Mouse (Mus musculus): Measurements from ENCODE around the gene Exoc6b. TPM values are rescaled to one million over a fixed set of nuclear protein-coding genes. Genes with fewer than 3 reads are reported as not detected.
A peak's percentile ranks its signal among the peaks of the same experiment; 100 is the strongest.
"Not testable (repeated sequence)": the region's sequence is repeated elsewhere in the genome, so short reads cannot be mapped to it uniquely, and the experiment has no call there.

Gene Exoc6b
- polyA plus RNA-seq, 1 experiment from 2014 or later = 3.6 TPM

DNA sequence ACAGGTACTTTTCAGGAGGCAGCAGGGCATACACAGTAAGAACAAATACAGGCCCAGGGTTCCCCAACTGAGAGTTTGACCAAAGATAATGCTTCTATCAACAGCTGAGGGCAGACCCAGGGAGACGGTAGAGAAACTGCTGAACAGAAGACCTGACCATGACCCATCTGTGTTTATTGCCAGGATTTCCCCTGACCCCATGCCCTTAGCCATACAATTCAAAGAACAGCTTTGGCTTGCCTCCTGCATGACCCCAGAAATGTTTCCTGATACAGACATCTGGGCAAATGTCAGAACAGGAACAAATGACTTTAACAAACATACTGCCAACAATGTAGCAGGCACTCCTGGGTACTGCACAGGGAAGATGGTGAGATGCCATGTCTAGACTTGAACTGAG is 439.0 kb downstream of the Exoc6b start:
- Histone ChIP-seq H3K9ac (ENCODE audit: low read depth, low read length) (no peak overlapping the region), H3K4me1 (ENCODE audit: control insufficient read depth, low read depth, low read length) (no peaks in the 10 kb centered on the region; the same call in 1 of the 2 replicates), H3K4me3 (ENCODE audit: low read depth, low read length) (no peak overlapping the region), H3K27me3 (ENCODE audit: control insufficient read depth, insufficient read depth, low read depth, low read length) (no peaks in the 10 kb centered on the region), H3K4me2 (ENCODE audit: low read depth, low read length) (no peak overlapping the region), H3K36me3 (ENCODE audit: control insufficient read depth, insufficient read depth) (no peaks in the 10 kb centered on the region), H3K9me3 (replicated peaks; ENCODE audit: control insufficient read depth, low read length) (no peaks in the 10 kb centered on the region), H3K27ac (ENCODE audit: low read length) (no peak overlapping the region)
- ATAC-seq (ENCODE audit: low read depth) = peak; percentile 43; the same call in 1 of the 2 replicates
- WGBS (ENCODE audit: insufficient replicate concordance) = 14% methylated on average over 1 of the region's 1 CpGs

DNA sequence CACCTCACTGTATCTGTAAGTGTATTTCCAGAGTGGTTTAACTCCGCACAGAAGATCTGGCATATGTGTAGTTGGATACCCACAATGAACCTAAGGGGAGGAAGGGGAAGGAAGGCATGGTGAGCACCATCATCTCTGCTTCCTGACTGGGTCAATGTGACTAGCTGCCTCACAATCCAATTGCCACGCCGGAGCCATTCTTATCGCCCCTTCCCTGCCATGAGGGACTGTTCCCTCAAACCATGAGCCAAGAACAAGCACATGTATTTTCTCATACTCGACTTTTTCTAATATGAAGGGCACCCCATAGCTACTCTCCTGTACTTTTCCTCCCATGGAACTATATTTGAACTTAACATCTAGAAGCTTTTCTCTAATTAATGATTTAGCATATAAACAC is 440.5 kb downstream of the Exoc6b start:
- Histone ChIP-seq H3K4me2 (ENCODE audit: low read depth, low read length) (no peak overlapping the region), H3K4me3 (ENCODE audit: low read depth, low read length) (no peak overlapping the region), H3K9me3 (replicated peaks; ENCODE audit: control insufficient read depth, low read length) (no peaks in the 10 kb centered on the region), H3K27ac (ENCODE audit: low read length) (no peak overlapping the region), H3K4me1 (ENCODE audit: control insufficient read depth, low read depth, low read length) (no peaks in the 10 kb centered on the region; the same call in 1 of the 2 replicates), H3K36me3 (ENCODE audit: control insufficient read depth, insufficient read depth) (no peaks in the 10 kb centered on the region), H3K27me3 (ENCODE audit: control insufficient read depth, insufficient read depth, low read depth, low read length) (no peaks in the 10 kb centered on the region), H3K9ac (ENCODE audit: low read depth, low read length) (no peak overlapping the region)
- 56% methylated on average over 5 of the region's 5 CpGs for WGBS (ENCODE audit: insufficient replicate concordance)
- no peak for ATAC-seq (ENCODE audit: low read depth)

DNA sequence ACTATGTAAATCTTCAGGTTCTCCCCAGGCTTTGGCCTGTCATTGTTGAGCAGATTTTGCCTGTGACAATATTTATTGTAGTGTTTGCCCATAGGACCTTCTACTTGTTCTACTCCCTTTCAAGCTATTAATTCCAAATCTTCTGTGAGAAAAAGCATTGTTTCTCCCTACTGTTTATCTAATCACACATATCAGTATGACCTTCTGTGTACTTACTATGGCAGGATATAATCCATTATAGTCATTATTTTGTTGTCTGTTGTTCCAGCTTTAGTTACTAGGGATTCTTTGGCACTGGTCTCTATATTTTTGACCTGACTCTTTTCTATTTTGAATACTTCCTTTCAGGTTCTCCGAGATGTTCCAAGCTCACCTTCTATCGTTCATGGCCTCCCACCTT is 442.9 kb downstream of the Exoc6b start:
- H3K4me1 ChIP-seq (ENCODE audit: control insufficient read depth, low read depth, low read length) = no peaks in the 10 kb centered on the region; the same call in 1 of the 2 replicates
- H3K9me3 ChIP-seq (replicated peaks; ENCODE audit: control insufficient read depth, low read length) = no peaks in the 10 kb centered on the region
- no peak overlapping the region for H3K9ac ChIP-seq (ENCODE audit: low read depth, low read length)
- WGBS (ENCODE audit: insufficient replicate concordance) = 60% methylated on average over 2 of the region's 2 CpGs
- no peaks in the 10 kb centered on the region for H3K36me3 ChIP-seq (ENCODE audit: control insufficient read depth, insufficient read depth)
- ATAC-seq (ENCODE audit: low read depth) = no peak
- H3K4me2 ChIP-seq (ENCODE audit: low read depth, low read length) = no peak overlapping the region
- H3K4me3 ChIP-seq (ENCODE audit: low read depth, low read length) = no peak overlapping the region
- H3K27ac ChIP-seq (ENCODE audit: low read length) = no peak overlapping the region
- H3K27me3 ChIP-seq (ENCODE audit: control insufficient read depth, insufficient read depth, low read depth, low read length) = no peaks in the 10 kb centered on the region

DNA sequence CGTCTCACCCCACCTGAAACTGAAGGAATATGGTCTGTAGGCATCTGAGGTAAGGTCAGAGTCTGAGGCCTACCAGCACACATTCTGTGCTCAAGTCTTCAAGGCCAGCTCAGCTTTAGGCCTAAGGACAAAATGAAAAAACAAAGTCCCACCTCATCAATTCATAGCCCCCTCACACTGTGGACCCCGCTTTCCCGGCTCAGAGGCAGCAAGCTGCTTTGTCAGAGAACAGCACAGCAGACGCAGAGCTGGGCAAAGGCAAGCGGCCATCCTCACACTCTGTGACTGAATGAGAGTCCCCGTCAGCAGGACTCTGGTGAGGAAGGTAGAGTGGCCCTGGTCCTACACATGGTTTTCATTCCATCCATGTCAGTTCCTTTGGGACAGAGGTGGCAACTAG is 450.1 kb downstream of the Exoc6b start:
- no peak overlapping the region for H3K4me2 ChIP-seq (ENCODE audit: low read depth, low read length)
- H3K4me3 ChIP-seq (ENCODE audit: low read depth, low read length) = no peak overlapping the region
- no peaks in the 10 kb centered on the region for H3K27me3 ChIP-seq (ENCODE audit: control insufficient read depth, insufficient read depth, low read depth, low read length)
- no peaks in the 10 kb centered on the region for H3K36me3 ChIP-seq (ENCODE audit: control insufficient read depth, insufficient read depth)
- ATAC-seq (ENCODE audit: low read depth) = no peak
- no peak overlapping the region for H3K9ac ChIP-seq (ENCODE audit: low read depth, low read length)
- no peaks in the 10 kb centered on the region for H3K4me1 ChIP-seq (ENCODE audit: control insufficient read depth, low read depth, low read length)
- H3K9me3 ChIP-seq (replicated peaks; ENCODE audit: control insufficient read depth, low read length) = no peaks in the 10 kb centered on the region
- WGBS (ENCODE audit: insufficient replicate concordance) = 84% methylated on average over 6 of the region's 6 CpGs
- H3K27ac ChIP-seq (ENCODE audit: low read length) = no peak overlapping the region

DNA sequence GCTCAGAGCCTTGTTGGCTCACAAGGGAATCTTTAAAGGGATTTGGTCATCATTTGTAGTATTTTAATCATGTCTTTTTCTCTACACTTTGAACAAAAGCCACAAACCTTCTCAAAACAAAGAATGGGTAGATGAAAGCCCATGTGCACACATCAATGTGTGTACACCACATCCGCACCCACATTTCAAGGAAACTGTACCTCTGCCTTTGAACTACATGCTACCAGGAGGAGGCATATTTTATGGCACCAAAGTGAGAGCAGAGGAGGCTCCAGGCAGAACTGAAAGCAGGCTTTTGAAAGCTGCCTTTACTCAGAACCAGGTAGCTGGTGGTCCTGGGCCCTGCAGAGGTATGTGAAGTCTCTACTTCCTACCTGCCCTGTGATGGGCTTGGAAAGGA is 452.3 kb downstream of the Exoc6b start:
- Histone ChIP-seq H3K36me3 (ENCODE audit: control insufficient read depth, insufficient read depth) (no peaks in the 10 kb centered on the region), H3K27ac (ENCODE audit: low read length) (no peak overlapping the region), H3K9ac (ENCODE audit: low read depth, low read length) (no peak overlapping the region), H3K27me3 (ENCODE audit: control insufficient read depth, insufficient read depth, low read depth, low read length) (no peaks in the 10 kb centered on the region), H3K4me1 (ENCODE audit: control insufficient read depth, low read depth, low read length) (no peaks in the 10 kb centered on the region), H3K4me3 (ENCODE audit: low read depth, low read length) (no peak overlapping the region), H3K4me2 (ENCODE audit: low read depth, low read length) (no peak overlapping the region), H3K9me3 (replicated peaks; ENCODE audit: control insufficient read depth, low read length) (no peaks in the 10 kb centered on the region)
- WGBS (ENCODE audit: insufficient replicate concordance) = 66% methylated on average over 1 of the region's 1 CpGs
- no peak for ATAC-seq (ENCODE audit: low read depth)

DNA sequence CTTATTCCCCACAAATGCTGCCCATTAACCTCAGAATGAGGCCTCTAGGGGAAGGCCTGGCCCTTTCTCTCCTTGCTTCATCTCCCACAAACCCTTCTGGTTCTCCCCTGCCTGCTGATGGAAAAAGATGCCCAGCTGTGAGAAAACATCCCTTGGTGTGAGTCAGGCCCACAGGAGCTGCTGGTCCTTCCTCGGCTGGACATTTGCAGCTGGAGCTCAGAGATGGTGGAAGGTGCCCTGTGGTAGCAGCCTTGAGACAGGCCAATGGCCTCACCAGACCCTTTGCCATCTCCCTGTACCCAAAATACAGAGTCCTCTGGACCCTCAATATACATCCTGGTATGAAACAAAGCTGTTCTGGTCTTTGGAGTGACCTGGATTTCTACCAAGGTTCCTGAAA is 452.7 kb downstream of the Exoc6b start:
- no peaks in the 10 kb centered on the region for H3K27me3 ChIP-seq (ENCODE audit: control insufficient read depth, insufficient read depth, low read depth, low read length)
- no peak overlapping the region for H3K4me3 ChIP-seq (ENCODE audit: low read depth, low read length)
- H3K4me2 ChIP-seq (ENCODE audit: low read depth, low read length) = no peak overlapping the region
- H3K9ac ChIP-seq (ENCODE audit: low read depth, low read length) = no peak overlapping the region
- 49% methylated on average over 1 of the region's 1 CpGs for WGBS (ENCODE audit: insufficient replicate concordance)
- no peaks in the 10 kb centered on the region for H3K4me1 ChIP-seq (ENCODE audit: control insufficient read depth, low read depth, low read length)
- no peaks in the 10 kb centered on the region for H3K36me3 ChIP-seq (ENCODE audit: control insufficient read depth, insufficient read depth)
- ATAC-seq (ENCODE audit: low read depth) = no peak
- H3K9me3 ChIP-seq (replicated peaks; ENCODE audit: control insufficient read depth, low read length) = no peaks in the 10 kb centered on the region
- H3K27ac ChIP-seq (ENCODE audit: low read length) = no peak overlapping the region

DNA sequence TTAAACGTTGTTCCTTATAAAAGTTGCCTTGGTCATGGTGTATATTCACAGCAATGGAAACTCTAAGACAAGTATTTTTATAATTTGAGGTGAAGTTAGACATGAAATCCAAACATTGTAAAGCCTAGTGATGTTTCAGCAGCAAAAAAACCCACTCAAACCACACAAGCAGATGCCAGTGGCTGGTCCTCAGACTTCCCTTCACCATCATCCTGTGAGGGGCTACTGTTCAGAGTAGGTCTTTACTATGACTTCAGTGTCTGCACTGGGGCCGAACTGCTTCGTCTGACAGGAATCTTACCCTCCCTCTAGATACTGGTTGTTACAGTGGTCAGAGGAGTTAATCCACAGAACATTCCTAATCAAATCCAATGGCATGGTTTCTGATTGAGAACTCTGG is 455.8 kb downstream of the Exoc6b start:
- Histone ChIP-seq H3K4me2 (ENCODE audit: low read depth, low read length) (no peak overlapping the region), H3K9me3 (replicated peaks; ENCODE audit: control insufficient read depth, low read length) (no peaks in the 10 kb centered on the region), H3K27ac (ENCODE audit: low read length) (no peak overlapping the region), H3K36me3 (ENCODE audit: control insufficient read depth, insufficient read depth) (no peaks in the 10 kb centered on the region), H3K27me3 (ENCODE audit: control insufficient read depth, insufficient read depth, low read depth, low read length) (no peaks in the 10 kb centered on the region), H3K4me1 (ENCODE audit: control insufficient read depth, low read depth, low read length) (no peaks in the 10 kb centered on the region), H3K4me3 (ENCODE audit: low read depth, low read length) (no peak overlapping the region), H3K9ac (ENCODE audit: low read depth, low read length) (no peak overlapping the region)
- WGBS (ENCODE audit: insufficient replicate concordance) = 77% methylated on average over 3 of the region's 3 CpGs
- ATAC-seq (ENCODE audit: low read depth) = no peak

DNA sequence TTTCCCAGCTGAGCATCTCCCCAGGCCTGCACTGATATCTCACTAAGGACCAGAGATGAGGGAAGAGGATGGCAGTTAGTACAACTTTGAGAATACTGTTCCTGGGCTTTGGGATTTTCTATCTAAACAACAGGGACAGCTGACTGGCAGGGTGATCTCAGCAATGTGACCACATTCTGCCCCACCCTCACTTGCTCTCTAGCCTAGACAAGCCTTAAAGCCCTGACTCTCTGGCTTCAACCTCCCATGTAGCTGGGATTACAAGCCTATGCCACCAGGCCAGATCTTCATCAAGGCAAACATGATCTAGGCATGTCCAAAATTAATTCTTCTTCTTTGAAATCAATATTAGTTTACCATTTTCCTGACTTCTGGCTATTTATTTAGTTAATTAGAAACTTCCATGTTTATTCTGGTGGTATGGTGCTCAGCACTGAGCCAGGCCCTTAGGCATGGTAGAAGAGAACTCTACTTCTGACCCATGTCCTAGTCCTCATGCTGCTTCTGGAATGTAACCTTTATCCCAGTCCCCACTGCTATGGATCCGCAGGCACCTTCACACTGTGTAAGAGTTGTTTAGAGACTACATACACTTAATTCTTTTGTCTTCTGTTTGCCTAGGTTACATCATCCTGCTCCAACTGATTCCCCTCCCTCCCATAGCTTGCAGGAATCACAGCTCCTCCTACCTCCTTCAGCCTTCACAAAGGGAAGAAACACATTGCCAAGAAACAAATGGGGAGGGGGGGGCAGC is 468.0 kb downstream of the Exoc6b start:
- Histone ChIP-seq H3K4me3 (ENCODE audit: low read depth, low read length) (no peak overlapping the region), H3K4me2 (ENCODE audit: low read depth, low read length) (no peak overlapping the region), H3K9ac (ENCODE audit: low read depth, low read length) (no peak overlapping the region), H3K4me1 (ENCODE audit: control insufficient read depth, low read depth, low read length) (no peaks in the 10 kb centered on the region), H3K9me3 (replicated peaks; ENCODE audit: control insufficient read depth, low read length) (no peaks in the 10 kb centered on the region), H3K27me3 (ENCODE audit: control insufficient read depth, insufficient read depth, low read depth, low read length) (no peaks in the 10 kb centered on the region), H3K27ac (ENCODE audit: low read length) (no peak overlapping the region), H3K36me3 (ENCODE audit: control insufficient read depth, insufficient read depth) (no peaks in the 10 kb centered on the region)
- ATAC-seq (ENCODE audit: low read depth) = no peak
- WGBS (ENCODE audit: insufficient replicate concordance) = 33% methylated on average over 1 of the region's 1 CpGs

DNA sequence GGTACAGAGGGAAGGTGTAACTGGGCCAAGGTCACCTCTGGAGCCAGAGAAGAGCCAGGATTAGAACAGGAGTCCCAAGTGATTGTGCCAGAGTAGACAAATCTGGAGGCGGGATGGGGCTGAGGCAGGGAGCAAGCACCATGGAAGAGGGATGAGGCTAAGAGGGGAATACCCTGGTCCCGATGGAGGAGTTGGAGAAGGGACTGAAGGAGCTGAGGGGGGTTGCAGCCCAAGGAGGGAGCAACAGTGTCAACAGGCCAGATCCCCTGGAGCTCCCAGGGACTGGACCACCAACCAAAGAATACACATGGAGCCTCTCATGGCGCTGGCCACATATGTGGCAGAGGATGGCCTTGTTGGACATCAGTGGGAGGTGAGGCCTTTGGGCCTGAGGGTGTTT is 470.0 kb downstream of the Exoc6b start:
- H3K27me3 ChIP-seq (ENCODE audit: control insufficient read depth, insufficient read depth, low read depth, low read length); H3K9me3 ChIP-seq (replicated peaks; ENCODE audit: control insufficient read depth, low read length); H3K4me1 ChIP-seq (ENCODE audit: control insufficient read depth, low read depth, low read length); H3K4me3 ChIP-seq (ENCODE audit: low read depth, low read length); H3K9ac ChIP-seq (ENCODE audit: low read depth, low read length); H3K36me3 ChIP-seq (ENCODE audit: control insufficient read depth, insufficient read depth); ATAC-seq (ENCODE audit: low read depth); H3K27ac ChIP-seq (ENCODE audit: low read length); H3K4me2 ChIP-seq (ENCODE audit: low read depth, low read length): not testable (repeated sequence)
- WGBS (ENCODE audit: insufficient replicate concordance) = 50% methylated on average over 3 of the region's 3 CpGs

Measured in liver, embryonic 16.5 days (tissue).